Mouse (Mus musculus): ENCODE measurements around the gene Skp1a. TPM values are rescaled to one million over a fixed set of nuclear protein-coding genes. Genes with fewer than 3 reads are reported as not detected.

Skp1a gene
- polyA plus RNA-seq, 1 experiment from 2014 or later, result 958 TPM

DNA sequence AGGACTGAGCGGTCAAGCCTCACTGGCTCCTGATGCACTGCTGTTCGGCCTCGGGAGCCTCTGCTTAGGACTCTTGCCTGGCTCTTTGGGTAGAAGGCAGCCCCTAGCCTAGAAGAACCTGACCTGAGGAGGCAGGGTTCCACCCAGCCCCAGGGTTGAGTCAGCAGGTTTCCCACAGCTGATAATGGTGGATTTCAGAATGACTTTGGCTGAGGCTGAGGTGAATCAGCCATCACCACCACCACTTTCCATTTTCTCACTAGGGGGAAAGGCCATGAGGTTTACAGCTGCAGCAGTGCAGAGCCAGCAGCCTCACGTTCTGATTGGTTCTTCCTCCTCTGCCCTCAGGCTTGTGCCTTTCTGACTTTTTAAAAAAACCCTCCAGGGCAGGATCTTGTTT lies 29.1 kb downstream of the Skp1a start:
- ATAC-seq (ENCODE audit: low FRiP score), result no peak
- Histone ChIP-seq H3K36me3 (replicated peaks) (peaks cover 4% of the 10 kb centered on the region; the same call in 1 of the 2 replicates), H3K4me3 (replicated peaks) (no peak overlapping the region)

GRCm38 (mm10) chr11:52261937-52262336 lies 30.1 kb downstream of the Skp1a start:
- Histone ChIP-seq H3K4me3 (replicated peaks) (no peak overlapping the region), H3K4me1 (no peaks in the 10 kb centered on the region), H3K27ac (no peak overlapping the region), H3K27me3 (no peaks in the 10 kb centered on the region), H3K36me3 (replicated peaks) (peaks cover 4% of the 10 kb centered on the region; the same call in 1 of the 2 replicates), H3K4me2 (no peak overlapping the region), H3K9ac (no peak overlapping the region), H3K9me3 (no peaks in the 10 kb centered on the region)
- 58% methylated on average over 5 of the region's 5 CpGs for WGBS
- no peak for ATAC-seq (ENCODE audit: low FRiP score)

More for the DNA sequence above, 29.1 kb downstream of the Skp1a start:
- no peak overlapping the region for H3K27ac ChIP-seq
- WGBS, result 64% methylated on average over 4 of the region's 4 CpGs
- no peak overlapping the region for H3K4me2 ChIP-seq
- H3K9me3 ChIP-seq, result no peaks in the 10 kb centered on the region
- H3K4me1 ChIP-seq, result no peaks in the 10 kb centered on the region
- no peaks in the 10 kb centered on the region for H3K27me3 ChIP-seq
- H3K9ac ChIP-seq, result no peak overlapping the region

- ATAC-seq (ENCODE audit: low FRiP score), result no peak
- Histone ChIP-seq H3K4me3 (replicated peaks) (no peak overlapping the region), H3K27me3 (no peaks in the 10 kb centered on the region), H3K4me1 (no peaks in the 10 kb centered on the region), H3K27ac (no peak overlapping the region), H3K9me3 (no peaks in the 10 kb centered on the region), H3K4me2 (no peak overlapping the region), H3K36me3 (replicated peaks) (peaks cover 2% of the 10 kb centered on the region; the same call in 1 of the 2 replicates), H3K9ac (no peak overlapping the region)
- WGBS, result 93% methylated on average over 11 of the region's 11 CpGs
These were observed 30.5 kb downstream of the Skp1a start for GRCm38 (mm10) chr11:52262338-52262737.

- Histone ChIP-seq H3K4me3 (replicated peaks) (no peak overlapping the region), H3K4me1 (no peaks in the 10 kb centered on the region), H3K36me3 (replicated peaks) (no peaks in the 10 kb centered on the region), H3K9me3 (no peaks in the 10 kb centered on the region), H3K27me3 (no peaks in the 10 kb centered on the region), H3K9ac (no peak overlapping the region), H3K4me2 (no peak overlapping the region), H3K27ac (no peak overlapping the region)
- ATAC-seq (ENCODE audit: low FRiP score), result no peak
- 78% methylated on average over 7 of the region's 7 CpGs for WGBS
These were observed 33.1 kb downstream of the Skp1a start for GRCm38 (mm10) chr11:52264871-52265270.

GRCm38 (mm10) chr11:52265616-52266307 lies 34.0 kb downstream of the Skp1a start:
- Histone ChIP-seq H3K27me3 (no peaks in the 10 kb centered on the region), H3K9me3 (no peaks in the 10 kb centered on the region), H3K4me2 (no peak overlapping the region), H3K9ac (no peak overlapping the region), H3K4me3 (replicated peaks) (no peak overlapping the region), H3K36me3 (replicated peaks) (no peaks in the 10 kb centered on the region), H3K4me1 (no peaks in the 10 kb centered on the region), H3K27ac (no peak overlapping the region)
- WGBS, result 77% methylated on average over 12 of the region's 12 CpGs
- no peak for ATAC-seq (ENCODE audit: low FRiP score)

DNA sequence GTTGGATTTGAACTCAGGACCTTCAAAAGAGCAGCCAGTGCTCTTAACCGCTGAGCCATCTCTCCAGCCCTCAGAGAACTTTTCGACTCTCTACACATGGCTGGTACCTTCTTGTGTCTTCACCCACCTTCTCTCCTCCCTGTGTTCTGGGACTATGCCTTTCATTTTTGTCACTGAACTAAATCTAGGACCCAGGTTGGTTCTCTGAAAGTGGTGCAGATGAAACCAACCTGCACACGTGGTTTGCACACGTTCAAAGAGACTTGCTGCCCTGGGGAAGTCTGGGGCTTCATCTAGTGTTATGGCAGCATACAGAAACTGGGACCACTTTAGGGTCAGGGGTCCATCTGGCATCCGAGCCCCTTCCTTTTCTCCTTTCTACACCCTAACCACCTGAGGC lies 35.5 kb downstream of the Skp1a start:
- WGBS, result 89% methylated on average over 5 of the region's 5 CpGs
- no peaks in the 10 kb centered on the region for H3K36me3 ChIP-seq (replicated peaks)

GRCm38 (mm10) chr11:52268104-52268835 lies 36.5 kb downstream of the Skp1a start:
- H3K27ac ChIP-seq, result no peak overlapping the region
- no peak overlapping the region for H3K4me3 ChIP-seq (replicated peaks)
- no peaks in the 10 kb centered on the region for H3K4me1 ChIP-seq
- no peaks in the 10 kb centered on the region for H3K27me3 ChIP-seq
- no peaks in the 10 kb centered on the region for H3K36me3 ChIP-seq (replicated peaks)
- 77% methylated on average over 7 of the region's 7 CpGs for WGBS
- H3K4me2 ChIP-seq, result no peak overlapping the region
- no peaks in the 10 kb centered on the region for H3K9me3 ChIP-seq
- ATAC-seq (ENCODE audit: low FRiP score), result no peak
- H3K9ac ChIP-seq, result no peak overlapping the region

More for the DNA sequence above, 35.5 kb downstream of the Skp1a start:
- no peak overlapping the region for H3K4me2 ChIP-seq
- H3K9me3 ChIP-seq, result no peaks in the 10 kb centered on the region
- ATAC-seq (ENCODE audit: low FRiP score), result no peak
- no peak overlapping the region for H3K9ac ChIP-seq
- H3K4me1 ChIP-seq, result no peaks in the 10 kb centered on the region
- no peak overlapping the region for H3K4me3 ChIP-seq (replicated peaks)
- H3K27me3 ChIP-seq, result no peaks in the 10 kb centered on the region
- no peak overlapping the region for H3K27ac ChIP-seq

DNA sequence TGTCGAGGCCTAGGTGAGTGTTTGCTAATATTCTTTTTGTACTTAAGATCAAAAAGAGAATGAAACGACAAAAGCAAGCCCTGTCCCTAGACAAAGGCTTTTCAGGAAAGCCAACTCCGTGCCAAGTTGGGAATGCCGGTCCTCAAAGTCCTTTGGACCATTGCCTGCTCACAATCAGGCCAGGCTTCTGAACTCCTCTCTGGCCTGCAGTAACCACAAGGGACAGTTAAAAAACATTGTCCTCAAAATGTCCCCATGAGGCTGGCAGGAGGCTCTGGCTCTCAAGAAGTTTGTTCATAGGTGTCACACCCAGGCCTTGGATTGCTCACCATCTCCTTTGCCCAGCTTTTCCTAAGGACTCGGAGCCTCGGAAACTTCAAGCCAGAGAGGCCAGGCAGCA lies 38.0 kb downstream of the Skp1a start:
- Histone ChIP-seq H3K36me3 (replicated peaks) (no peaks in the 10 kb centered on the region), H3K9ac (no peak overlapping the region), H3K27ac (no peak overlapping the region), H3K4me3 (replicated peaks) (no peak overlapping the region), H3K4me1 (no peaks in the 10 kb centered on the region), H3K4me2 (no peak overlapping the region), H3K9me3 (no peaks in the 10 kb centered on the region), H3K27me3 (0 out of 2 replicates have a peak, but pooled peaks cover 2% of the 10 kb centered on the region)
- WGBS, result 89% methylated on average over 6 of the region's 6 CpGs
- ATAC-seq (ENCODE audit: low FRiP score), result no peak

DNA sequence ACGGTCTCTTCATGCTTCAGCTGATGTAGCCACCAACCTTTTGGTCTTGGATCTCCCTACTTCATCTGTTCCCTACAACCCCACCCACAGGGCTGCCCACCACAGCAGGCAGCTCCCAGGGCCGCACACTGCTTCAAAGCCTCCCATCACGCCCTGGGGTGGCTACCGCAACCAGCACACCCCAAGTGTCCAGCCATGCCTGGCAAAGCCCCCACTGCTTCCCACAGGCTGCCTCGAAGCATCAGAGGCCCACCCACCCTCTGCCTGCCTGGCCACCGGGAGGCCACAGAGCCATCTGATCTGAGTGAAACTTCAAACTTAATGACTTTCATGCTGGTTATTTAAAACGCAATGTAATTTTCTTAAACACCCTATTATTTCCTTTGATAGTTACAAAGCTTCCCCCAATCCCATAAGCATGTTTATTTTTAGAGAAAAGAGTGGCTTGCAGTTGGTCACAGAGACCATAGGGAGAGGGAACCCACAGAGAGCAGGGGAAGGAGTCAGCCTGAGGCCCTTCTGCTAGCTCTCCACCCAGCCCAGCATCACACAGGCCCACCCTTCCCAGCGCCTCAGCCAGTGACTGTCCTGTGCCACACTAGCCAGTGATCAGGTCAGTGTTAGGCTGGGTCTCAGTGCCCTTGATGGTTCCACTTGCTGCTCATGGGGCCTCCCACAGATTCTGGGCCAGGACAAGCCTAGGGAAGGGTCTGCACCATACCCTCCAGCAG lies 40.1 kb downstream of the Skp1a start:
- H3K4me1 ChIP-seq, result no peaks in the 10 kb centered on the region
- H3K9me3 ChIP-seq, result no peaks in the 10 kb centered on the region
- H3K4me2 ChIP-seq, result no peak overlapping the region
- no peaks in the 10 kb centered on the region for H3K36me3 ChIP-seq (replicated peaks)
- H3K27ac ChIP-seq, result no peak overlapping the region
- H3K27me3 ChIP-seq, result 0 out of 2 replicates have a peak, but pooled peaks cover 3% of the 10 kb centered on the region
- WGBS, result 76% methylated on average over 8 of the region's 8 CpGs
- no peak for ATAC-seq (ENCODE audit: low FRiP score)
- H3K4me3 ChIP-seq (replicated peaks), result no peak overlapping the region
- no peak overlapping the region for H3K9ac ChIP-seq

DNA sequence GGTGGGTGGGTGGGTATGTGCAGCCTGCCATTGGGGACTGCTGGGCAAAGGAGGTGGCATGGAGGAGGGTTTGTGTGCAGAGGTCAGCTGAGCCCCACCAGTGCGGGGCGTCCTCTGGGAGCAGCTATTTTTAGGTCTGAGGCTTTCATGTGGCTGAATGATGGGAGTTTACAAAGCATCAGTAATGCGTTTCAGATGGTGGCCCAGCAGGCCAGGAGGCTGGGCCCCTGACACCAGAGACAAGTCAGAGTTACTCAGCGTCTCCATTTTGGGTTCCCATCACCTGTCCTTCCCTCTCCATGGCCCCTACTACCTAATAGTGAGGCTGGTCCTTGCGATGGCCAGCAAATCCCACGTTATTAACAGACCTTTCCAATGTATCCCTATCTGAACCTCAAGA lies 40.8 kb downstream of the Skp1a start:
- H3K4me1 ChIP-seq, result no peaks in the 10 kb centered on the region
- 0 out of 2 replicates have a peak, but pooled peaks cover 3% of the 10 kb centered on the region for H3K27me3 ChIP-seq
- H3K27ac ChIP-seq, result no peak overlapping the region
- WGBS, result 81% methylated on average over 6 of the region's 6 CpGs
- H3K4me3 ChIP-seq (replicated peaks), result no peak overlapping the region
- H3K4me2 ChIP-seq, result no peak overlapping the region
- no peaks in the 10 kb centered on the region for H3K36me3 ChIP-seq (replicated peaks)
- no peak overlapping the region for H3K9ac ChIP-seq
- no peaks in the 10 kb centered on the region for H3K9me3 ChIP-seq
- no peak for ATAC-seq (ENCODE audit: low FRiP score)

GRCm38 (mm10) chr11:52273183-52273941 lies 41.6 kb downstream of the Skp1a start:
- Histone ChIP-seq H3K9ac (no peak overlapping the region), H3K9me3 (no peaks in the 10 kb centered on the region), H3K4me1 (no peaks in the 10 kb centered on the region), H3K36me3 (replicated peaks) (no peaks in the 10 kb centered on the region), H3K27me3 (0 out of 2 replicates have a peak, but pooled peaks cover 3% of the 10 kb centered on the region), H3K4me2 (no peak overlapping the region), H3K27ac (no peak overlapping the region), H3K4me3 (replicated peaks) (no peak overlapping the region)
- no peak for ATAC-seq (ENCODE audit: low FRiP score)
- 82% methylated on average over 11 of the region's 11 CpGs for WGBS

DNA sequence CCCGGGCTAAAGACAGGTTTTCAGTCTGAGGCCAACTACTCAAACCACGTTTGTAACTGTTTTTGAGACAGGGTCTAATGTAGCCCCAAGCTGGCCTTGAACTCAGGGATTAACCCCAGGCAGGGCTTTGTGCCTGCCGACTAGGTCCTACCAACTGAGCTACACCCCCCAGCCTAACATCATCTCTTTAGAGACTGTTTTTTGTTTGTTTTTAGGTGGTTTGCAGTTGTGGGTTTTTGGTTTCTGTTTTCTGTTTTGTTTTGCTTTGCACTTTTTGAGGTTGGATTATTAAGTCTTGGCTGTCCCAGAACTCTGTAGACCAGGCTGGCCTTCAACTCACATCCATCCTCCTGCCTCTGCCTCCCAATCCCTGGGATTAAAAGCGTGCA lies 42.1 kb downstream of the Skp1a start:
- Histone ChIP-seq H3K27me3 (0 out of 2 replicates have a peak, but pooled peaks cover 3% of the 10 kb centered on the region), H3K4me1 (no peaks in the 10 kb centered on the region), H3K9ac (no peak overlapping the region), H3K36me3 (replicated peaks) (no peaks in the 10 kb centered on the region), H3K27ac (no peak overlapping the region), H3K4me2 (no peak overlapping the region), H3K9me3 (no peaks in the 10 kb centered on the region), H3K4me3 (replicated peaks) (no peak overlapping the region)
- no peak for ATAC-seq (ENCODE audit: low FRiP score)
- WGBS, result 85% methylated on average over 4 of the region's 4 CpGs

Measured in forebrain, embryonic 12.5 days (tissue).